21 mouse cellular contexts compared by ENCODE assay signal in genomic region chr14:20609519-20609918, GRCm38 (mm10). TPM values are rescaled to one million over a fixed set of nuclear protein-coding genes. Genes with fewer than 3 reads are reported as not detected.
DNase-seq lines count a peak whose midpoint lies in the region; ATAC-seq and TF ChIP-seq lines count a peak whose summit lies in the region.
"Had no signal": no experiment of that assay in that cellular context is flagged by ENCODE, and none has a peak within 500 bp of the region (broad histone marks: within the 10 kb centered on the region; RNA-seq: fewer than 3 reads in every experiment).

No protein-coding gene starts in this region.

- 0 out of 2 replicates have a peak overlapping the region, but pooled peaks have one; percentile 4 for H3K27ac ChIP-seq in embryonic facial prominence, embryonic 14.5 days (replicated peaks; ENCODE audit: low read depth, low read length)
- no peak overlapping the region for H3K27ac ChIP-seq in embryonic facial prominence, embryonic 10.5 days (replicated peaks)
- H3K27ac ChIP-seq in heart, embryonic 15.5 days: peak overlapping the region; percentile 84
- peak overlapping the region; percentile 67 for H3K27ac ChIP-seq in lung, embryonic 14.5 days (ENCODE audit: low read depth)
- 0 out of 2 replicates have a peak overlapping the region, but pooled peaks have one; percentile 60 for H3K27ac ChIP-seq in embryonic fibroblast, embryonic 13.5 days (ENCODE audit: insufficient read depth, low read length)
- H3K27ac ChIP-seq: hindbrain, embryonic 12.5 days; liver, embryonic 14.5 days; macrophage; midbrain, embryonic 10.5 days had no signal

- no peaks in the 10 kb centered on the region for H3K9me3 ChIP-seq in embryonic facial prominence, embryonic 14.5 days (ENCODE audit: control insufficient read depth, low read length)
- no peaks in the 10 kb centered on the region for H3K9me3 ChIP-seq in embryonic facial prominence, embryonic 10.5 days
- H3K9me3 ChIP-seq in heart, embryonic 15.5 days (replicated peaks): no peaks in the 10 kb centered on the region
- H3K9me3 ChIP-seq in lung, embryonic 14.5 days (ENCODE audit: low read depth, low read length): no peaks in the 10 kb centered on the region
- H3K9me3 ChIP-seq: hindbrain, embryonic 12.5 days; midbrain, embryonic 10.5 days had no signal

- no peak for DNase-seq in embryonic facial prominence, embryonic 14.5 days (ENCODE audit: low spot score)
- DNase-seq in embryonic facial prominence, embryonic 10.5 days (ENCODE audit: low spot score): no peak
- no peak for DNase-seq in heart, postnatal 36 days
- DNase-seq in lung, embryonic 14.5 days: no peak
- no peak for DNase-seq in lung, postnatal 36 days
- no peak for DNase-seq in testis, postnatal 14 days (ENCODE audit: low spot score)
- DNase-seq: cerebellum, adult 8-10 months; forebrain, postnatal 0 days; layer of hippocampus, postnatal 36 days; right cerebral cortex, postnatal 25 days had no signal

- no peaks in the 10 kb centered on the region; the same call in 1 of the 2 replicates for H3K4me1 ChIP-seq in embryonic facial prominence, embryonic 14.5 days (ENCODE audit: control insufficient read depth, insufficient read depth, low read length)
- no peaks in the 10 kb centered on the region for H3K4me1 ChIP-seq in embryonic facial prominence, embryonic 10.5 days
- H3K4me1 ChIP-seq in heart, embryonic 15.5 days (replicated peaks): peaks cover 23% of the 10 kb centered on the region
- no peaks in the 10 kb centered on the region for H3K4me1 ChIP-seq in lung, embryonic 14.5 days (ENCODE audit: insufficient read depth)
- H3K4me1 ChIP-seq in embryonic fibroblast, embryonic 13.5 days (ENCODE audit: control insufficient read depth, insufficient read depth, low read length): peaks cover 9% of the 10 kb centered on the region; the same call in 1 of the 2 replicates
- H3K4me1 ChIP-seq: hindbrain, embryonic 12.5 days; midbrain, embryonic 10.5 days had no signal

- intact Hi-C loops in heart, postnatal 36 days (cut with DNase I): no loop called here

- no peak overlapping the region for H3K4me3 ChIP-seq in embryonic facial prominence, embryonic 14.5 days (ENCODE audit: low read depth, low read length)
- no peak overlapping the region for H3K4me3 ChIP-seq in embryonic facial prominence, embryonic 10.5 days
- H3K4me3 ChIP-seq in heart, embryonic 15.5 days: no peak overlapping the region
- no peak overlapping the region for H3K4me3 ChIP-seq in lung, embryonic 14.5 days (ENCODE audit: low read depth, low read length)
- no peak overlapping the region for H3K4me3 ChIP-seq in embryonic fibroblast, embryonic 13.5 days (ENCODE audit: insufficient read depth, low read length)
- H3K4me3 ChIP-seq: hindbrain, embryonic 12.5 days; layer of hippocampus, adult 2 months; midbrain, embryonic 10.5 days had no signal

- ATAC-seq in embryonic facial prominence, embryonic 14.5 days (ENCODE audit: low read depth): 0 out of 2 replicates have a peak, but pooled peaks have one; percentile 12
- no peak for ATAC-seq in heart, embryonic 15.5 days (replicated peaks; ENCODE audit: insufficient number of reproducible peaks, insufficient read depth, low FRiP score, low read depth)
- no peak for ATAC-seq in lung, embryonic 14.5 days (ENCODE audit: insufficient read depth)
- ATAC-seq: forebrain, postnatal 0 days had no signal

- WGBS in embryonic facial prominence, embryonic 14.5 days: 77% methylated on average over 3 of the region's 3 CpGs
- 89% methylated on average over 3 of the region's 3 CpGs for WGBS in embryonic facial prominence, embryonic 10.5 days
- 39% methylated on average over 3 of the region's 3 CpGs for WGBS in heart, embryonic 15.5 days
- WGBS in lung, embryonic 14.5 days: 66% methylated on average over 3 of the region's 3 CpGs

- no peak overlapping the region for H3K9ac ChIP-seq in embryonic facial prominence, embryonic 14.5 days (ENCODE audit: low read depth, low read length)
- H3K9ac ChIP-seq in heart, embryonic 15.5 days: no peak overlapping the region
- H3K9ac ChIP-seq in lung, embryonic 14.5 days: no peak overlapping the region
- H3K9ac ChIP-seq: forebrain, postnatal 0 days; hindbrain, embryonic 12.5 days; liver, embryonic 14.5 days had no signal

- H3K36me3 ChIP-seq in embryonic facial prominence, embryonic 14.5 days (ENCODE audit: control insufficient read depth, insufficient read depth, low read length): peaks cover 6% of the 10 kb centered on the region; the same call in 1 of the 2 replicates
- peaks cover 22% of the 10 kb centered on the region for H3K36me3 ChIP-seq in embryonic facial prominence, embryonic 10.5 days (replicated peaks)
- peaks cover 3% of the 10 kb centered on the region; the same call in 1 of the 2 replicates for H3K36me3 ChIP-seq in heart, embryonic 15.5 days
- H3K36me3 ChIP-seq in lung, embryonic 14.5 days (ENCODE audit: insufficient read depth): peaks cover 6% of the 10 kb centered on the region
- H3K36me3 ChIP-seq: hindbrain, embryonic 12.5 days had no signal

- no peak overlapping the region for H3K4me2 ChIP-seq in embryonic facial prominence, embryonic 14.5 days (ENCODE audit: low read depth, low read length)
- peak overlapping the region; percentile 49 for H3K4me2 ChIP-seq in heart, embryonic 15.5 days
- H3K4me2 ChIP-seq in lung, embryonic 14.5 days: no peak overlapping the region
- H3K4me2 ChIP-seq: hindbrain, embryonic 12.5 days had no signal

- H3K27me3 ChIP-seq in embryonic facial prominence, embryonic 14.5 days (replicated peaks; ENCODE audit: control insufficient read depth, insufficient read depth, low read length): no peaks in the 10 kb centered on the region
- no peaks in the 10 kb centered on the region for H3K27me3 ChIP-seq in embryonic facial prominence, embryonic 10.5 days (replicated peaks; ENCODE audit: low read depth, poor library complexity, severe bottlenecking)
- H3K27me3 ChIP-seq in heart, embryonic 15.5 days: no peaks in the 10 kb centered on the region
- H3K27me3 ChIP-seq in lung, embryonic 14.5 days (ENCODE audit: insufficient read depth, low read length): no peaks in the 10 kb centered on the region
- H3K27me3 ChIP-seq: hindbrain, embryonic 12.5 days had no signal

- TF ChIP-seq POLR2A in embryonic fibroblast, embryonic 13.5 days (IDR thresholded peaks at IDR 0.05; ENCODE audit: low read depth, low read length): no peak

- no peak for TF ChIP-seq CTCF in lung, embryonic 14.5 days (IDR thresholded peaks at IDR 0.05; ENCODE audit: low read depth)
- TF ChIP-seq CTCF in embryonic fibroblast, embryonic 13.5 days (IDR thresholded peaks at IDR 0.05; ENCODE audit: borderline replicate concordance, insufficient read depth, low read length): no peak

RNA-seq across cellular contexts. Expression of gene Usp54, which starts 31.3 kb away (rescaled TPM):
- 7.7 and 8.8 TPM in 2 replicates for polyA plus RNA-seq in embryonic facial prominence, embryonic 14.5 days (2014; fragmentation: Nextera tagmentation; extraction: Ambion mirVana)
- 13.4 and 15.2 TPM in 2 replicates for polyA plus RNA-seq in embryonic facial prominence, embryonic 10.5 days (2016; fragmentation: Nextera tagmentation; extraction: Ambion mirVana)
- polyA plus RNA-seq in heart, embryonic 15.5 days (2015; fragmentation: Nextera tagmentation; extraction: Ambion mirVana): 4.0 and 4.8 TPM in 2 replicates
- total RNA-seq in heart, postnatal 36 days (2021): 10 to 100 TPM; 20.9 to 21.1 TPM
- polyA plus RNA-seq in lung, embryonic 14.5 days (2014; fragmentation: Nextera tagmentation; extraction: Ambion mirVana): 10.0 and 11.8 TPM in 2 replicates
- 7.1 and 8.4 TPM in 2 replicates for polyA plus RNA-seq in embryonic fibroblast, embryonic 13.5 days (2011; ENCODE audit: insufficient read length, low read depth, missing spikeins)

RNA-seq across cellular contexts. Expression of gene Myoz1, which starts 46.8 kb away (rescaled TPM):
- polyA plus RNA-seq in embryonic facial prominence, embryonic 14.5 days (2014; fragmentation: Nextera tagmentation; extraction: Ambion mirVana): 22.8 and 53.2 TPM in 2 replicates
- polyA plus RNA-seq in embryonic facial prominence, embryonic 10.5 days (2016; fragmentation: Nextera tagmentation; extraction: Ambion mirVana): 0.26 and 0.71 TPM in 2 replicates
- polyA plus RNA-seq in heart, embryonic 15.5 days (2015; fragmentation: Nextera tagmentation; extraction: Ambion mirVana): 10.2 and 11.6 TPM in 2 replicates
- total RNA-seq in heart, postnatal 36 days (2021): under 1 TPM; 0.92 to 1.00 TPM
- 0.24 and 0.87 TPM in 2 replicates for polyA plus RNA-seq in lung, embryonic 14.5 days (2014; fragmentation: Nextera tagmentation; extraction: Ambion mirVana)
- not detected in 2 replicates for polyA plus RNA-seq in embryonic fibroblast, embryonic 13.5 days (2011; ENCODE audit: insufficient read length, low read depth, missing spikeins)
- total RNA-seq: common myeloid progenitor, adult 5-6 weeks; layer of hippocampus, adult 2 months; layer of hippocampus, postnatal 36 days; left cerebral cortex, postnatal 14 days; midbrain, postnatal 0 days had no signal
- polyA plus RNA-seq: midbrain, embryonic 10.5 days; spleen, adult 2 months had no signal

RNA-seq across cellular contexts. Expression of gene Synpo2l, which starts 58.6 kb away (rescaled TPM):
- 46.2 and 52.2 TPM in 2 replicates for polyA plus RNA-seq in embryonic facial prominence, embryonic 14.5 days (2014; fragmentation: Nextera tagmentation; extraction: Ambion mirVana)
- 0.50 and 0.54 TPM in 2 replicates for polyA plus RNA-seq in embryonic facial prominence, embryonic 10.5 days (2016; fragmentation: Nextera tagmentation; extraction: Ambion mirVana)
- 167 and 174 TPM in 2 replicates for polyA plus RNA-seq in heart, embryonic 15.5 days (2015; fragmentation: Nextera tagmentation; extraction: Ambion mirVana)
- total RNA-seq in heart, postnatal 36 days (2021): 100 to 1,000 TPM; 111 to 118 TPM
- 0.75 and 2.8 TPM in 2 replicates for polyA plus RNA-seq in lung, embryonic 14.5 days (2014; fragmentation: Nextera tagmentation; extraction: Ambion mirVana)
- 0.33 TPM in 1 of 2 replicates, not detected in the other for polyA plus RNA-seq in embryonic fibroblast, embryonic 13.5 days (2011; ENCODE audit: insufficient read length, low read depth, missing spikeins)
- polyA plus RNA-seq: macrophage had no signal

Comparison
In these comparisons a context has a peak if more than half of its experiments do, and no peak if none do; other contexts are left out.
1. RNA of gene Synpo2l, which starts 58.6 kb away (polyA plus RNA-seq): 167 to 174 TPM in heart, embryonic 15.5 days and 46.2 to 52.2 TPM in embryonic facial prominence, embryonic 14.5 days; 0.75 to 2.8 TPM in lung, embryonic 14.5 days, 0.50 to 0.54 TPM in embryonic facial prominence, embryonic 10.5 days and 0.33 TPM in embryonic fibroblast, embryonic 13.5 days; every median in the first group is over 10 times any median in the second.